Mouse (Mus musculus) cerebellum, postnatal 14 days (tissue): ENCODE results near the gene Med15.
A peak's percentile ranks its signal among the peaks of the same experiment; 100 is the strongest.
"Not testable (repeated sequence)": the region's sequence is repeated elsewhere in the genome, so short reads cannot be mapped to it uniquely, and the experiment has no call there.

Source experiments
- DNase-seq, 2 experiments: peaks; one replicate each; pipeline ENCODE4 v3.0.0; 2021; ENCODE audit warnings: mixed read lengths in 2 of 2

Med15 gene

GRCm38 (mm10) chr16:17732841-17733340 lies at the start of gene Med15:
Gene Med15 (minus strand): TSS chr16:17732891.
- no peak for DNase-seq

GRCm38 (mm10) chr16:17779692-17780091 lies 47.0 kb upstream of the Med15 start:
- no peak for DNase-seq

GRCm38 (mm10) chr16:17778223-17778622 lies 45.5 kb upstream of the Med15 start:
- no peak for DNase-seq

- peak; percentile 62 to 82 for DNase-seq
Observed at GRCm38 (mm10) chr16:17776828-17777227, 44.1 kb upstream of the Med15 start.

- no peak for DNase-seq
Observed at GRCm38 (mm10) chr16:17771117-17771865, 38.6 kb upstream of the Med15 start.

- DNase-seq, result peak; percentile 76
Observed at GRCm38 (mm10) chr16:17768834-17769233, 36.1 kb upstream of the Med15 start.

- DNase-seq, result no peak
Observed at GRCm38 (mm10) chr16:17764108-17764511, 31.4 kb upstream of the Med15 start.

GRCm38 (mm10) chr16:17761074-17761473 lies 28.4 kb upstream of the Med15 start:
- DNase-seq, result peak; percentile 22 to 29

- DNase-seq, result peak; percentile 60 to 70
Observed at GRCm38 (mm10) chr16:17760657-17761056, 28.0 kb upstream of the Med15 start.

- DNase-seq, result peak; percentile 68 to 69
Observed at GRCm38 (mm10) chr16:17759813-17760321, 27.2 kb upstream of the Med15 start.

GRCm38 (mm10) chr16:17759344-17759773 lies 26.7 kb upstream of the Med15 start, which contains the start of gene Klhl22:
Gene Klhl22 (plus strand): TSS chr16:17759618.
- peak; percentile 97 for DNase-seq

GRCm38 (mm10) chr16:17758902-17759301 lies 26.2 kb upstream of the Med15 start:
- no peak for DNase-seq

- no peak for DNase-seq
Observed at GRCm38 (mm10) chr16:17757756-17758155, 25.1 kb upstream of the Med15 start.

- DNase-seq, result no peak
Observed at GRCm38 (mm10) chr16:17753686-17754085, 21.0 kb upstream of the Med15 start.

GRCm38 (mm10) chr16:17753001-17753400 lies 20.3 kb upstream of the Med15 start:
- no peak for DNase-seq

GRCm38 (mm10) chr16:17745067-17745466 lies 12.4 kb upstream of the Med15 start:
- no peak for DNase-seq

- peak; percentile 64 to 71 for DNase-seq
Observed at GRCm38 (mm10) chr16:17744536-17744935, 11.8 kb upstream of the Med15 start.

- DNase-seq, result no peak
Observed at GRCm38 (mm10) chr16:17743279-17743678, 10.6 kb upstream of the Med15 start.

GRCm38 (mm10) chr16:17742810-17743209 lies 10.1 kb upstream of the Med15 start:
- no peak for DNase-seq

- no peak for DNase-seq
Observed at GRCm38 (mm10) chr16:17740080-17740479, 7.4 kb upstream of the Med15 start.

- no peak for DNase-seq
Observed at GRCm38 (mm10) chr16:17736156-17736555, 3.5 kb upstream of the Med15 start.

GRCm38 (mm10) chr16:17734872-17735271 lies 2.2 kb upstream of the Med15 start:
- not testable (repeated sequence) for DNase-seq

- DNase-seq, result no peak
Observed at GRCm38 (mm10) chr16:17733646-17734045, 955 bp upstream of the Med15 start.

- DNase-seq, result no peak
Observed at GRCm38 (mm10) chr16:17732431-17732830, 260 bp downstream of the Med15 start.
